ENCODE assay signal across 13 mouse cellular contexts in genomic region chr2:125922877-125923276, GRCm38 (mm10).
DNase-seq lines count a peak whose midpoint lies in the region; ATAC-seq and TF ChIP-seq lines count a peak whose summit lies in the region.
"Had no signal": no experiment of that assay in that cellular context is flagged by ENCODE, and none has a peak within 500 bp of the region (broad histone marks: within the 10 kb centered on the region; RNA-seq: fewer than 3 reads in every experiment).

No protein-coding gene starts in this region.

- no peak for ATAC-seq in heart, embryonic 12.5 days (ENCODE audit: insufficient number of reproducible peaks, low FRiP score)
- ATAC-seq in megakaryocyte, adult 5-6 weeks (ENCODE audit: poor library complexity, severe bottlenecking) = no peak
- ATAC-seq in megakaryocyte-erythroid progenitor cell, adult 5-6 weeks (replicated peaks; ENCODE audit: low FRiP score, low TSS enrichment, poor library complexity, severe bottlenecking) = peak; percentile 84
- no peak for ATAC-seq in intestine, postnatal 0 days
- no peak for ATAC-seq in monocyte, adult 5-6 weeks (replicated peaks; ENCODE audit: insufficient number of reproducible peaks, low FRiP score, low TSS enrichment, poor library complexity, severe bottlenecking)

- H3K4me1 ChIP-seq in heart, embryonic 12.5 days (replicated peaks) = peaks cover 6% of the 10 kb centered on the region; the same call in 1 of the 2 replicates
- H3K4me1 ChIP-seq in megakaryocyte, embryonic 14.5 days = peaks cover 97% of the 10 kb centered on the region
- no peaks in the 10 kb centered on the region for H3K4me1 ChIP-seq in intestine, postnatal 0 days (replicated peaks; ENCODE audit: control insufficient read depth, insufficient read depth, low read length)
- H3K4me1 ChIP-seq: hindbrain, embryonic 13.5 days had no signal

- peak; percentile 26 for DNase-seq in heart, adult 8-10 months (ENCODE audit: low spot score)
- DNase-seq in adrenal gland, postnatal 14 days = peak; percentile 58
- DNase-seq: cerebellum, adult 9-10 months; right cerebral cortex, postnatal 14 days; thymus, adult 18-20 months had no signal

- no peak overlapping the region for H3K4me2 ChIP-seq in heart, embryonic 12.5 days
- H3K4me2 ChIP-seq in intestine, postnatal 0 days (replicated peaks; ENCODE audit: low read depth) = no peak overlapping the region
- H3K4me2 ChIP-seq: hindbrain, embryonic 13.5 days had no signal

- 71% methylated on average over 4 of the region's 4 CpGs for WGBS in heart, embryonic 12.5 days
- WGBS in intestine, postnatal 0 days = 88% methylated on average over 4 of the region's 4 CpGs

- H3K9ac ChIP-seq in heart, embryonic 12.5 days = no peak overlapping the region
- no peak overlapping the region for H3K9ac ChIP-seq in intestine, postnatal 0 days (ENCODE audit: low read depth, low read length)
- H3K9ac ChIP-seq: hindbrain, embryonic 13.5 days had no signal

- H3K4me3 ChIP-seq in heart, embryonic 12.5 days = no peak overlapping the region
- peak overlapping the region; percentile 51 for H3K4me3 ChIP-seq in megakaryocyte, embryonic 14.5 days (replicated peaks)
- H3K4me3 ChIP-seq in intestine, postnatal 0 days (ENCODE audit: low read depth, low read length) = no peak overlapping the region
- H3K4me3 ChIP-seq: erythroblast, embryonic 14.5 days; hindbrain, embryonic 13.5 days had no signal

- H3K36me3 ChIP-seq in heart, embryonic 12.5 days = peaks cover 13% of the 10 kb centered on the region
- peaks cover 51% of the 10 kb centered on the region for H3K36me3 ChIP-seq in megakaryocyte, embryonic 14.5 days (replicated peaks; ENCODE audit: low read length)
- H3K36me3 ChIP-seq in intestine, postnatal 0 days (ENCODE audit: control insufficient read depth, insufficient read depth) = peaks cover 14% of the 10 kb centered on the region; the same call in 1 of the 2 replicates
- H3K36me3 ChIP-seq: hindbrain, embryonic 13.5 days had no signal

- H3K27me3 ChIP-seq in heart, embryonic 12.5 days (replicated peaks) = no peaks in the 10 kb centered on the region
- H3K27me3 ChIP-seq in megakaryocyte, embryonic 14.5 days (replicated peaks) = no peaks in the 10 kb centered on the region
- no peaks in the 10 kb centered on the region for H3K27me3 ChIP-seq in intestine, postnatal 0 days (replicated peaks; ENCODE audit: control insufficient read depth, insufficient read depth, low read length)
- H3K27me3 ChIP-seq: hindbrain, embryonic 13.5 days had no signal

- no peak for TF ChIP-seq CTCF in intestine, postnatal 0 days (IDR thresholded peaks at IDR 0.05; ENCODE audit: low read depth)

- no peak overlapping the region for H3K27ac ChIP-seq in heart, embryonic 12.5 days (ENCODE audit: poor library complexity, severe bottlenecking)
- H3K27ac ChIP-seq in intestine, postnatal 0 days (ENCODE audit: low read depth, low read length) = no peak overlapping the region
- H3K27ac ChIP-seq: hindbrain, embryonic 13.5 days had no signal

- no peaks in the 10 kb centered on the region for H3K9me3 ChIP-seq in heart, embryonic 12.5 days (replicated peaks)
- no peaks in the 10 kb centered on the region for H3K9me3 ChIP-seq in megakaryocyte, embryonic 14.5 days
- no peaks in the 10 kb centered on the region for H3K9me3 ChIP-seq in intestine, postnatal 0 days (ENCODE audit: control insufficient read depth)
- H3K9me3 ChIP-seq: hindbrain, embryonic 13.5 days had no signal
